Mouse (Mus musculus): Measurements from ENCODE around the gene Slc39a8. TPM values are rescaled to one million over a fixed set of nuclear protein-coding genes. Genes with fewer than 3 reads are reported as not detected.

The Slc39a8 gene
- polyA plus RNA-seq, 1 experiment: 20.6 TPM

- WGBS: 56% methylated on average over 3 of the region's 3 CpGs
- DNase-seq: peak; percentile 60
- no peak for TF ChIP-seq CTCF (conservative IDR thresholded peaks at IDR 0.05; ENCODE audit: insufficient read depth, insufficient read length, low read depth, low read length)
- TF ChIP-seq POLR2A (IDR thresholded peaks at IDR 0.05; ENCODE audit: low read depth, low read length): no peak
- H3K27ac ChIP-seq (ENCODE audit: insufficient read depth, low read depth, low read length): no peak overlapping the region
- no peak overlapping the region for H3K4me3 ChIP-seq (ENCODE audit: insufficient read depth, low read depth, low read length)
- H3K4me1 ChIP-seq (ENCODE audit: control insufficient read depth, insufficient read depth, low read length): 0 out of 2 replicates have a peak, but pooled peaks cover 2% of the 10 kb centered on the region
- no peaks in the 10 kb centered on the region for H3K27me3 ChIP-seq (replicated peaks; ENCODE audit: control insufficient read depth, insufficient read depth, low read length)
- no peaks in the 10 kb centered on the region for H3K36me3 ChIP-seq (ENCODE audit: control insufficient read depth, insufficient read depth, low read length)
Observed at GRCm38 (mm10) chr3:135834988-135835387, 9.9 kb downstream of the Slc39a8 start.

GRCm38 (mm10) chr3:135839535-135839934 is 14.5 kb downstream of the Slc39a8 start:
- no peaks in the 10 kb centered on the region for H3K27me3 ChIP-seq (replicated peaks; ENCODE audit: control insufficient read depth, insufficient read depth, low read length)
- 85% methylated on average over 13 of the region's 13 CpGs for WGBS
- no peak overlapping the region for H3K4me3 ChIP-seq (ENCODE audit: insufficient read depth, low read depth, low read length)
- no peak for TF ChIP-seq CTCF (conservative IDR thresholded peaks at IDR 0.05; ENCODE audit: insufficient read depth, insufficient read length, low read depth, low read length)
- no peak for TF ChIP-seq POLR2A (IDR thresholded peaks at IDR 0.05; ENCODE audit: low read depth, low read length)
- H3K27ac ChIP-seq (ENCODE audit: insufficient read depth, low read depth, low read length): no peak overlapping the region
- DNase-seq: no peak
- no peaks in the 10 kb centered on the region for H3K36me3 ChIP-seq (ENCODE audit: control insufficient read depth, insufficient read depth, low read length)
- 0 out of 2 replicates have a peak, but pooled peaks cover 6% of the 10 kb centered on the region for H3K4me1 ChIP-seq (ENCODE audit: control insufficient read depth, insufficient read depth, low read length)

GRCm38 (mm10) chr3:135840185-135840584 is 15.1 kb downstream of the Slc39a8 start:
- no peak overlapping the region for H3K27ac ChIP-seq (ENCODE audit: insufficient read depth, low read depth, low read length)
- H3K4me1 ChIP-seq (ENCODE audit: control insufficient read depth, insufficient read depth, low read length): 0 out of 2 replicates have a peak, but pooled peaks cover 6% of the 10 kb centered on the region
- WGBS: 88% methylated on average over 12 of the region's 12 CpGs
- no peak for DNase-seq
- no peaks in the 10 kb centered on the region for H3K27me3 ChIP-seq (replicated peaks; ENCODE audit: control insufficient read depth, insufficient read depth, low read length)
- no peak for TF ChIP-seq CTCF (conservative IDR thresholded peaks at IDR 0.05; ENCODE audit: insufficient read depth, insufficient read length, low read depth, low read length)
- no peak for TF ChIP-seq POLR2A (IDR thresholded peaks at IDR 0.05; ENCODE audit: low read depth, low read length)
- no peak overlapping the region for H3K4me3 ChIP-seq (ENCODE audit: insufficient read depth, low read depth, low read length)
- no peaks in the 10 kb centered on the region for H3K36me3 ChIP-seq (ENCODE audit: control insufficient read depth, insufficient read depth, low read length)

- TF ChIP-seq CTCF (conservative IDR thresholded peaks at IDR 0.05; ENCODE audit: insufficient read depth, insufficient read length, low read depth, low read length) (no peak), POLR2A (IDR thresholded peaks at IDR 0.05; ENCODE audit: low read depth, low read length) (no peak)
- H3K36me3 ChIP-seq (ENCODE audit: control insufficient read depth, insufficient read depth, low read length): no peaks in the 10 kb centered on the region
- no peaks in the 10 kb centered on the region for H3K27me3 ChIP-seq (replicated peaks; ENCODE audit: control insufficient read depth, insufficient read depth, low read length)
- 50% methylated on average over 7 of the region's 7 CpGs for WGBS
- DNase-seq: peak; percentile 51
- 0 out of 2 replicates have a peak overlapping the region, but pooled peaks have one; percentile 17 for H3K27ac ChIP-seq (ENCODE audit: insufficient read depth, low read depth, low read length)
- no peak overlapping the region for H3K4me3 ChIP-seq (ENCODE audit: insufficient read depth, low read depth, low read length)
- H3K4me1 ChIP-seq (ENCODE audit: control insufficient read depth, insufficient read depth, low read length): 0 out of 2 replicates have a peak, but pooled peaks cover 6% of the 10 kb centered on the region
Observed at GRCm38 (mm10) chr3:135841716-135842511, 16.8 kb downstream of the Slc39a8 start.

GRCm38 (mm10) chr3:135843181-135843580 is 18.1 kb downstream of the Slc39a8 start:
- no peak for DNase-seq
- no peaks in the 10 kb centered on the region for H3K36me3 ChIP-seq (ENCODE audit: control insufficient read depth, insufficient read depth, low read length)
- TF ChIP-seq CTCF (conservative IDR thresholded peaks at IDR 0.05; ENCODE audit: insufficient read depth, insufficient read length, low read depth, low read length): no peak
- no peak for TF ChIP-seq POLR2A (IDR thresholded peaks at IDR 0.05; ENCODE audit: low read depth, low read length)
- 0 out of 2 replicates have a peak, but pooled peaks cover 6% of the 10 kb centered on the region for H3K4me1 ChIP-seq (ENCODE audit: control insufficient read depth, insufficient read depth, low read length)
- no peak overlapping the region for H3K27ac ChIP-seq (ENCODE audit: insufficient read depth, low read depth, low read length)
- H3K27me3 ChIP-seq (replicated peaks; ENCODE audit: control insufficient read depth, insufficient read depth, low read length): no peaks in the 10 kb centered on the region
- 69% methylated on average over 5 of the region's 5 CpGs for WGBS
- no peak overlapping the region for H3K4me3 ChIP-seq (ENCODE audit: insufficient read depth, low read depth, low read length)

- H3K27me3 ChIP-seq (replicated peaks; ENCODE audit: control insufficient read depth, insufficient read depth, low read length): no peaks in the 10 kb centered on the region
- no peak for DNase-seq
- no peak for TF ChIP-seq POLR2A (IDR thresholded peaks at IDR 0.05; ENCODE audit: low read depth, low read length)
- TF ChIP-seq CTCF (conservative IDR thresholded peaks at IDR 0.05; ENCODE audit: insufficient read depth, insufficient read length, low read depth, low read length): no peak
- H3K36me3 ChIP-seq (ENCODE audit: control insufficient read depth, insufficient read depth, low read length): no peaks in the 10 kb centered on the region
- WGBS: 94% methylated on average over 8 of the region's 8 CpGs
- 0 out of 2 replicates have a peak, but pooled peaks cover 6% of the 10 kb centered on the region for H3K4me1 ChIP-seq (ENCODE audit: control insufficient read depth, insufficient read depth, low read length)
- no peak overlapping the region for H3K27ac ChIP-seq (ENCODE audit: insufficient read depth, low read depth, low read length)
- H3K4me3 ChIP-seq (ENCODE audit: insufficient read depth, low read depth, low read length): no peak overlapping the region
Observed at GRCm38 (mm10) chr3:135843707-135844106, 18.6 kb downstream of the Slc39a8 start.

- no peak overlapping the region for H3K4me3 ChIP-seq (ENCODE audit: insufficient read depth, low read depth, low read length)
- no peaks in the 10 kb centered on the region for H3K36me3 ChIP-seq (ENCODE audit: control insufficient read depth, insufficient read depth, low read length)
- H3K27me3 ChIP-seq (replicated peaks; ENCODE audit: control insufficient read depth, insufficient read depth, low read length): no peaks in the 10 kb centered on the region
- no peak overlapping the region for H3K27ac ChIP-seq (ENCODE audit: insufficient read depth, low read depth, low read length)
- 78% methylated on average over 1 of the region's 1 CpGs for WGBS
- H3K4me1 ChIP-seq (ENCODE audit: control insufficient read depth, insufficient read depth, low read length): 0 out of 2 replicates have a peak, but pooled peaks cover 6% of the 10 kb centered on the region
- no peak for TF ChIP-seq CTCF (conservative IDR thresholded peaks at IDR 0.05; ENCODE audit: insufficient read depth, insufficient read length, low read depth, low read length)
- TF ChIP-seq POLR2A (IDR thresholded peaks at IDR 0.05; ENCODE audit: low read depth, low read length): no peak
- DNase-seq: no peak
Observed at GRCm38 (mm10) chr3:135844835-135845234, 19.8 kb downstream of the Slc39a8 start.
